Mouse (Mus musculus) small intestine, adult 2 months (tissue): ENCODE data around the gene Dennd1c. TPM values are rescaled to one million over a fixed set of nuclear protein-coding genes. Genes with fewer than 3 reads are reported as not detected.

Experiments used
- H3K27ac ChIP-seq: fragments of 200-500 bp; 2 replicates; pipeline ENCODE4 v1.5.1; 2012; ENCODE audit warnings: low read depth, low read length, control low read depth, inconsistent platforms; ENCODE audit not compliant: insufficient read depth
- H3K27me3 ChIP-seq: fragments of 200-500 bp; 2 replicates; pipeline ENCODE4 v1.6.1; 2012; ENCODE audit warnings: mild to moderate bottlenecking, moderate library complexity, low read length, inconsistent platforms; ENCODE audit not compliant: control insufficient read depth, insufficient read depth
- H3K36me3 ChIP-seq: fragments of 200-500 bp; 2 replicates; pipeline ENCODE4 v1.6.1; 2012; ENCODE audit warnings: mild to moderate bottlenecking, low read length, control low read depth, inconsistent platforms; ENCODE audit not compliant: control insufficient read depth, insufficient read depth
- H3K4me1 ChIP-seq: fragments of 200-500 bp; 2 replicates; pipeline ENCODE4 v1.6.1; 2012; ENCODE audit warnings: low read length, inconsistent platforms, mixed read lengths; ENCODE audit not compliant: control insufficient read depth, insufficient read depth, insufficient read length
- H3K4me3 ChIP-seq: fragments of 200-500 bp; 2 replicates; pipeline ENCODE4 v1.5.1; 2012; ENCODE audit warnings: low read depth, mild to moderate bottlenecking, control low read depth, inconsistent platforms, low read length, moderate library complexity
- CTCF ChIP-seq: fragments of 200-500 bp; IDR thresholded peaks from 2 replicates; pipeline ENCODE4 v1.5.1; 2012; ENCODE audit warnings: low read depth, mild to moderate bottlenecking, control low read depth, inconsistent platforms, low read length, moderate library complexity, mixed read lengths; ENCODE audit not compliant: insufficient replicate concordance, insufficient read length; ENCODE audit errors: extremely low read depth
- POLR2A ChIP-seq: fragments of 200-500 bp; IDR thresholded peaks from 2 replicates; pipeline ENCODE4 v1.6.1; 2012; ENCODE audit warnings: low read depth, mild to moderate bottlenecking, control low read depth, inconsistent platforms, low read length, moderate library complexity
- WGBS: fragments of 180-500 bp; shearing (Covaris S2); methylation state at CpG from one replicate; pipeline ENCODE4 v1.1.7; 2018; 5-methylcytosine and 5-hydroxymethylcytosine counted together
- polyA plus RNA-seq: library from polyadenylated mRNA; depleted of rRNA; stranded (reverse); fragments of >200 nt; gene quantifications from 2 replicates; pipeline ENCODE4 v1.2.3, GENCODE M21; 2012; rRNA removed

Gene Dennd1c
- polyA plus RNA-seq = 9.1 and 13.6 TPM in 2 replicates

DNA sequence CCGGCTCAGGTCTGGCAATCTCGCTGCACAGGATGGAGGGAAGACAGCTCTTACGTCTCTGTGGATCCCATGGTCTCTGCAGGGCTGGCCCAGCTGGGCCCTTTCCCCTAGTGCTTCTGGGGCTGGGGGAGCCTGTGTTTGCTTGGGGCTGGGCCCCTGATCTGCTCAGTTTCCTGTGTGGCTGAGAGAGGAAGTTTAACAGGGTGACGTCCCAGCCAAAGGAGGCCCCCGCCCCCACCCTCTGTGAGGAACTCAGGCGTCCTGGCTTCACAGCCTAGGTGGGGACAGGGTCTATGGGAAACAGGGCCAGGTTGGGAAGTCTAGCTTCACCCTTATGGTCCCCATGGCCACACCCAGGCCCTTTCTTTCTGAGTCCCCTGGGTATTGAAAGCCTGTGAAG, at the start of gene Dennd1c:
TSS of gene Dennd1c (minus strand) at position 179 of the 400 bp plus-strand sequence.
- TF ChIP-seq CTCF (no peak), POLR2A (peak; percentile 62; the same call in 1 of the 2 replicates)
- Histone ChIP-seq H3K4me1 (no peaks in the 10 kb centered on the region; the same call in 1 of the 2 replicates), H3K27ac (peak within 1 kb of the TSS; percentile 50), H3K27me3 (no peaks in the 10 kb centered on the region), H3K4me3 (peak within 1 kb of the TSS; percentile 53), H3K36me3 (no peaks in the 10 kb centered on the region)
- 58% methylated on average over 6 of the region's 6 CpGs for WGBS

DNA sequence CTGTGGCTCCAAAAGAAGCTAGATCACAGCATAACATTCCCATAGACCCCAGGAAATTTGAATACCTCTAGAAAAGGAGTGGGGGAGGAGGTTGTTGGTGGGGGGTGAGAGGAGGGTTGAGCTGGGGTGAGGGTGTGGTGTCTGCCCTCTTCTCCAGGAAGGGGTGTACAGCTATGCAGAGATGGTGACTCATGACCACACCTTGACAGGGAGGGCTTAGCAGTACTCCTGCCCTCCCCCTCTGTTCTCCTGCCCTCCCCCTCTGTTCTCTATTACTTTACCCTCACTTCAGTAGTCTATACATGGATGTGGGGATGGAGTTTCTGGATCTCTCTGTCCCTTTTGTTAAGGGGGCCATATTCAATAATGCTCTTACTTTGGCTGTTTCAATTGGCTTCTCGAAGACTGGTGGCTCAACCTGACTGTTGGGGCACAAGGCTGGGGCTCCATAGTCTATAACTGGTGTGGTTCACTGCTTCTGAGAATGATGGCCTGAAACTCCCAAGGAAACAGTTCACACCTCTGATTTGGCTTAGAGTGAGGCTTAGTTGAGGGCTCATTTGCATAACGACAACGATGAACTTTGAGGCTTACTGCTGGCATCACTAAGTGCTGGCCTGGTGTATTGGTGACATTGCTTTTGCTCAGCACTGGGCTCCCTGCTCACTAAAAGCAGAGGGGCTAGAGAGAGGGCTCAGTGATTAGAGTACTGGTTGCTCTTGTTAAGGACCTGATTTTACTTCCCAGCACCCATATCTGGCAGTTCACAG, 47.7 kb upstream of the Dennd1c start:
- TF ChIP-seq CTCF = no peak
- Histone ChIP-seq H3K4me1 (no peaks in the 10 kb centered on the region), H3K36me3 (no peaks in the 10 kb centered on the region), H3K4me3 (no peak overlapping the region), H3K27ac (no peak overlapping the region), H3K27me3 (no peaks in the 10 kb centered on the region)
- 64% methylated on average over 3 of the region's 3 CpGs for WGBS

- Histone ChIP-seq H3K27ac (no peak overlapping the region), H3K36me3 (no peaks in the 10 kb centered on the region), H3K4me1 (no peaks in the 10 kb centered on the region), H3K4me3 (no peak overlapping the region), H3K27me3 (no peaks in the 10 kb centered on the region)
- TF ChIP-seq POLR2A = no peak
- TF ChIP-seq CTCF = no peak
- 83% methylated on average over 4 of the region's 4 CpGs for WGBS
Measured at GRCm38 (mm10) chr17:57124792-57125191, 46.5 kb upstream of the Dennd1c start.

- no peak for TF ChIP-seq CTCF
- no peak for TF ChIP-seq POLR2A
- Histone ChIP-seq H3K4me1 (no peaks in the 10 kb centered on the region), H3K4me3 (no peak overlapping the region), H3K27ac (no peak overlapping the region), H3K27me3 (peaks cover 7% of the 10 kb centered on the region; the same call in 1 of the 2 replicates), H3K36me3 (no peaks in the 10 kb centered on the region)
- WGBS = 85% methylated on average over 11 of the region's 11 CpGs
Measured at GRCm38 (mm10) chr17:57123192-57124118, 45.1 kb upstream of the Dennd1c start.

DNA sequence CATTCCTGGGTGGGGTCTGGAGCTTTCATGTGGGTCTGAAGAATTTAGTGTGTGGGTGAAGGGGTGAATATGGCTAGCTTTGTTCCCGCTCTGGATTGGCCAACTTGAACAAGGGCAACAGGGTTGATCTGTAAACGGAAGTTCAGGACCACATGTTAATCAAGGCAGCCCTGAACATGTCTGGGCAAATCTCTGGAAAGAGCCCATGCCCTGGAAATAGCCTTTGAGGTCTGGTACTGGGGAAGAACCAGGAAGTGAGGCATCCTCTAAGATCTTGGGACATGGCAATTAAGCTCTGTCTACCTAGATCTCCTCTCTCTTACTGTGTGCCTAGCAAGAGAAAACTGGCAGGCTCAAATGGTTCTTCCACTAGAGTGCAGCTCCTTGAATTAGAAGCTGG, 43.5 kb upstream of the Dennd1c start:
- WGBS = 88% methylated on average over 2 of the region's 2 CpGs
- Histone ChIP-seq H3K36me3 (no peaks in the 10 kb centered on the region), H3K4me1 (no peaks in the 10 kb centered on the region), H3K27ac (no peak overlapping the region), H3K27me3 (peaks cover 8% of the 10 kb centered on the region; the same call in 1 of the 2 replicates), H3K4me3 (no peak overlapping the region)
- no peak for TF ChIP-seq POLR2A
- TF ChIP-seq CTCF = no peak

- H3K4me3 ChIP-seq = no peak overlapping the region
- WGBS = 9% methylated on average over 11 of the region's 11 CpGs
- H3K4me1 ChIP-seq = no peaks in the 10 kb centered on the region
- no peak for TF ChIP-seq CTCF
- no peak for TF ChIP-seq POLR2A
- no peaks in the 10 kb centered on the region for H3K36me3 ChIP-seq
- H3K27me3 ChIP-seq = peaks cover 10% of the 10 kb centered on the region; the same call in 1 of the 2 replicates
- H3K27ac ChIP-seq = no peak overlapping the region
Measured at GRCm38 (mm10) chr17:57118524-57119349, 40.4 kb upstream of the Dennd1c start.
